Mouse (Mus musculus) skeletal muscle tissue, adult 2 months (tissue): Measurements from ENCODE around the gene Gm10378.
"Not testable (repeated sequence)": the region's sequence is repeated elsewhere in the genome, so short reads cannot be mapped to it uniquely, and the experiment has no call there.

Source experiments
- DNase-seq: peaks from one replicate; pipeline ENCODE4 v3.0.0-alpha.2; 2012; ENCODE audit warnings: low read depth, low spot score

The Gm10378 gene

DNA sequence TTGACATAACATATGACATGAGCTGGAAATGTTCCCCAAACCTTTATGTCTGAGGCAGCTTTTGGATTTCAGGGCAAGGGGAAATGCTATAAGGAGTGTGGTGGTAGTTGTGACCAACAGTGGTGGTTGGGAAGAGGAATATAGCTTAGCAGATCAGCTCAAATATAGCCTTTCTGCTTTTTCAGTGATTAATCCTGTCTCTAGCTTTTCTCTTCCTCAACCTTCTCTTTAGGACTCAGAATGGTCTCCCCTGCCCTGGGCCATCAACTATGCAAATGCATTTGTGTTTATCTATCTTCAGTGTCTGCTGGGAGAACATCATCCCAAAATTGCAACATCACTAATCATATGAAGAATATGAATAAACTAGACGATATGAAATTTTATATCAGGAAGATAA is at the start of gene Gm10378:
Gm10378 (plus strand) TSS at position 301 of the 400 bp plus-strand sequence.
- DNase-seq: not testable (repeated sequence)

GRCm38 (mm10) chr14:42641817-42642216 is 13.9 kb upstream of the Gm10378 start, which contains the start of gene Gm3633:
Gene Gm3633 (minus strand): TSS chr14:42641917.
- not testable (repeated sequence) for DNase-seq
